Mouse (Mus musculus): Measurements from ENCODE around the gene Fam20c. TPM values are rescaled to one million over a fixed set of nuclear protein-coding genes. Genes with fewer than 3 reads are reported as not detected.

Fam20c gene
- polyA plus RNA-seq, 1 experiment = 10.8 TPM

DNA sequence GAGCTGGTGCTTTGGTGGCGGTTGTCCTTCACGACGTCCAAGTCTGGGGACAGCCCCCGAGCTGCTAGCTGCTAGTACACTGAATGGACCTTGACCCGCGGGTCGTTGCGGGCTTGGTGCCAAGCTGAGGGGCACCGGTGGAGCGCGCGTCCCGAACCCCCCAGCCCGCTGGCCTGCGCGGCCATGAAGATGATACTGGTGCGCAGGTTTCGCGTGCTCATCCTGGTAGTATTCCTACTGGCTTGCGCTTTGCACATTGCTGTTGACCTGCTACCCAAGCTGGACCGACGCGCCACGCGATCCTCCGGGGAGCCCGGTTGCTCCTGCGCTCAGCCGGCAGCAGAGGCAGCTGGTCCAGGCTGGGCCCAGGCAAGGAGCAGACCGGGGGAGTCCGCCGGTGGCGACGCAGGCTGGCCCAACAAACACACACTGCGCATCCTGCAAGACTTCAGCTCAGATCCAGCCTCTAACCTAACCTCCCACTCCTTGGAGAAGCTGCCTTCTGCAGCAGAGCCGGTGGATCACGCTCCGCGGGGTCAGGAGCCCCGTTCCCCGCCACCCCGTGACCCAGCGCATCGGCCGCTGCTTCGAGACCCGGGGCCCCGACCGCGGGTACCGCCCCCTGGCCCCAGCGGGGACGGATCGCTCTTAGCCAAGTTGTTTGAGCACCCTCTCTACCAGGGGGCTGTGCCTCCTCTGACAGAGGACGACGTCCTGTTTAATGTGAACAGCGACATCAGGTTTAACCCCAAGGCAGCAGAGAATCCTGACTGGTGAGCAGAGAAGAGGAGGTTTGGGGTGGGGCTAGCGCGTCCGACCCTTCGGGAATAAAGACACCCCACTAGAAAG lies 1.4 kb downstream of the Fam20c start:
- Histone ChIP-seq H3K4me3 (ENCODE audit: insufficient read depth, low read length) (peak overlapping the region; percentile 77), H3K4me1 (ENCODE audit: control insufficient read depth, insufficient read depth, low read length) (peaks cover 8% of the 10 kb centered on the region), H3K27ac (ENCODE audit: insufficient read depth, low read length) (no peak overlapping the region)
- TF ChIP-seq POLR2A (IDR thresholded peaks at IDR 0.05; ENCODE audit: low read depth, low read length) = no peak

GRCm38 (mm10) chr5:138756311-138757085 lies 2.2 kb downstream of the Fam20c start:
- Histone ChIP-seq H3K27ac (ENCODE audit: insufficient read depth, low read length) (no peak overlapping the region), H3K4me1 (ENCODE audit: control insufficient read depth, insufficient read depth, low read length) (peaks cover 8% of the 10 kb centered on the region), H3K4me3 (ENCODE audit: insufficient read depth, low read length) (peak overlapping the region; percentile 77)
- TF ChIP-seq CTCF (IDR thresholded peaks at IDR 0.05; ENCODE audit: borderline replicate concordance, insufficient read depth, low read length) (no peak), POLR2A (IDR thresholded peaks at IDR 0.05; ENCODE audit: low read depth, low read length) (no peak; the same call in 1 of the 2 replicates)

DNA sequence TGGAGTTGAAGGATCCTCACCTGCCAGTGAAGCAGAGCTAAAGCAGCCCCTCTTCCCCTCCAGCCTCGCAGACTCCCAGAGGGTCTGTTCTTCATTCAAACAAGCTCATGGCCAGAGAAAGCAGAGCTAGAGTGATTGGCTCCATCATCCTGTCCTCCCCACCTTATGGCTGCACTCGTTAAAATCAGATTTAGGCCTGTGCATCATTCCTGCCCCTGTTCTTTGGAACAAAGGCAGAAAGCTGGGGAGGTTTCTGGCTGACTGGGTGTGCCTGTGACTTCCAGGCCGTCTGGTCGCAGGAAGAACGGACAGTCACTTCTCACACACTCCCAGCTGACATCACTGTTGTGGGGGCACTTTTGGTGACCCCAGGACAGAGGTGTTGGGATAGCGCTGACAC lies 2.8 kb downstream of the Fam20c start:
- no peak overlapping the region for H3K27ac ChIP-seq (ENCODE audit: insufficient read depth, low read length)
- H3K4me1 ChIP-seq (ENCODE audit: control insufficient read depth, insufficient read depth, low read length) = peaks cover 8% of the 10 kb centered on the region
- TF ChIP-seq CTCF (IDR thresholded peaks at IDR 0.05; ENCODE audit: borderline replicate concordance, insufficient read depth, low read length) = no peak
- no peak for TF ChIP-seq POLR2A (IDR thresholded peaks at IDR 0.05; ENCODE audit: low read depth, low read length)
- no peak overlapping the region for H3K4me3 ChIP-seq (ENCODE audit: insufficient read depth, low read length)

DNA sequence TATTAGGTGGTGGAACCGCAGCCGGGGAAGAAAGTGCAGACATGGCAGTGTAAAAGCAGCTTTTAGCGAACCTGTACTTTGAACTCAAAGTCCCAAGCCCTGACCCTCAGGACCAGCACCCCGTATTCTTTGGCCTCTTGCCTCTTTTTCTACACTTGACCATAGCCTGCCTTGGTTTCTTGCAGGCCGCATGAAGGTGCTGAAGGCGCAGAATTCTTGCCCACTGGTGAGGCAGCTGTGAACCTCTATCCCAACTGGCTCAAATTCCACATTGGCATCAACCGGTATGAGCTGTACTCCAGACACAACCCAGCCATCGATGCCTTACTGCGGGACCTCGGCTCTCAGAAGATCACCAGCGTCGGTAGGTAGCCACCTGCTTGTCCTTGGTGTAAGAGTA lies 3.3 kb downstream of the Fam20c start:
- Histone ChIP-seq H3K4me3 (ENCODE audit: insufficient read depth, low read length) (no peak overlapping the region), H3K4me1 (ENCODE audit: control insufficient read depth, insufficient read depth, low read length) (peaks cover 8% of the 10 kb centered on the region), H3K27ac (ENCODE audit: insufficient read depth, low read length) (no peak overlapping the region)
- TF ChIP-seq CTCF (IDR thresholded peaks at IDR 0.05; ENCODE audit: borderline replicate concordance, insufficient read depth, low read length) (no peak), POLR2A (IDR thresholded peaks at IDR 0.05; ENCODE audit: low read depth, low read length) (no peak)

GRCm38 (mm10) chr5:138758533-138758932 lies 4.2 kb downstream of the Fam20c start:
- no peak overlapping the region for H3K27ac ChIP-seq (ENCODE audit: insufficient read depth, low read length)
- TF ChIP-seq CTCF (IDR thresholded peaks at IDR 0.05; ENCODE audit: borderline replicate concordance, insufficient read depth, low read length) (no peak), POLR2A (IDR thresholded peaks at IDR 0.05; ENCODE audit: low read depth, low read length) (no peak)
- no peak overlapping the region for H3K4me3 ChIP-seq (ENCODE audit: insufficient read depth, low read length)
- H3K4me1 ChIP-seq (ENCODE audit: control insufficient read depth, insufficient read depth, low read length) = peaks cover 7% of the 10 kb centered on the region

DNA sequence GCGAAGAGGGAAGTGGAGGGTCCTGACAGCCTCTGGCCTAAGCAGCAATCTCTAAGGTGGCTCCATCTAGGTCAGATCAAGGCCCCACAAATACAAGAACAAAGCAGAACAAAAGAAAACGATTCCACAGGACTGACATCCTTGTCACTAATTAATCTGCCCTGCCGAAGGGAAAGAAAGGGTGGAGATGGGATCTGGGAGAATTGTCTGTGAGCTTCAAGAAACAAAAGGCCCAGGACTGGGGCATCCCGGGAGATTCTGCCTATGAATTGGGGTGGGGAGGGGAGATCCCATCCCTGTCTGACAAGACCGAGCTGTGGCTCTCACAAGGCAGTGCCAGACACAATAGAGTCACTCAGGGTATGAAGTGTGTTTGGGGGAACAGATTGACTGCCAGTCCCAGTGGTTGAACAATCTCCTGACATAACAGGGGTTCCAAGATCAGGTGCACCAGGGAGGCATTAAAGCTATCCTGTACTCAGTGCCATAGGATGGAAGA lies 7.6 kb downstream of the Fam20c start:
- no peak overlapping the region for H3K4me3 ChIP-seq (ENCODE audit: insufficient read depth, low read length)
- TF ChIP-seq POLR2A (IDR thresholded peaks at IDR 0.05; ENCODE audit: low read depth, low read length) = no peak
- 0 out of 2 replicates have a peak, but pooled peaks cover 2% of the 10 kb centered on the region for H3K4me1 ChIP-seq (ENCODE audit: control insufficient read depth, insufficient read depth, low read length)
- H3K27ac ChIP-seq (ENCODE audit: insufficient read depth, low read length) = no peak overlapping the region

GRCm38 (mm10) chr5:138762361-138762760 lies 8.0 kb downstream of the Fam20c start:
- H3K27ac ChIP-seq (ENCODE audit: insufficient read depth, low read length) = no peak overlapping the region
- H3K4me3 ChIP-seq (ENCODE audit: insufficient read depth, low read length) = no peak overlapping the region
- no peaks in the 10 kb centered on the region for H3K4me1 ChIP-seq (ENCODE audit: control insufficient read depth, insufficient read depth, low read length)
- no peak for TF ChIP-seq POLR2A (IDR thresholded peaks at IDR 0.05; ENCODE audit: low read depth, low read length)
- TF ChIP-seq CTCF (IDR thresholded peaks at IDR 0.05; ENCODE audit: borderline replicate concordance, insufficient read depth, low read length) = no peak

DNA sequence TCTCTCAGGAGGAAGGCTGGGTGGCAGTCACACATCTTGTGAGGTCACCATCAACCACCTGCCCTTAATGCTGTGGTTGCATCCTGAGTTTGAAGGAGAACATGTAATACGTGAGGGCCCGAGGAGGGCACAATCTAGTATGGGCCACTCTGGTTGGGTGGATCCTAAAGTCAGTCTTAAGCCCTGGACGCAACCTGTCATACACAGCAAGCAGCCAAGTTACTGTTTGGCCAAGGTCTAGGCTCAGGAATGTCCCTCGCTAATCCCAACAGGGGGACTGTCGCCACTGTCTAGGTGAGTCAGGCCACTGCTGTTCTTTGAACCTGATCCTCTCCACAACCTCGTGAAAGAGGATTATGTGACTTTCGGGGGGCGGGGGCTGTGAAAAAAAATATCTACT lies 10.3 kb downstream of the Fam20c start:
- Histone ChIP-seq H3K27ac (ENCODE audit: insufficient read depth, low read length) (no peak overlapping the region), H3K4me1 (ENCODE audit: control insufficient read depth, insufficient read depth, low read length) (no peaks in the 10 kb centered on the region), H3K4me3 (ENCODE audit: insufficient read depth, low read length) (no peak overlapping the region)
- TF ChIP-seq POLR2A (IDR thresholded peaks at IDR 0.05; ENCODE audit: low read depth, low read length) (no peak), CTCF (IDR thresholded peaks at IDR 0.05; ENCODE audit: borderline replicate concordance, insufficient read depth, low read length) (no peak)

GRCm38 (mm10) chr5:138767650-138768049 lies 13.3 kb downstream of the Fam20c start:
- H3K27ac ChIP-seq (ENCODE audit: insufficient read depth, low read length) = no peak overlapping the region
- no peaks in the 10 kb centered on the region for H3K4me1 ChIP-seq (ENCODE audit: control insufficient read depth, insufficient read depth, low read length)
- H3K4me3 ChIP-seq (ENCODE audit: insufficient read depth, low read length) = no peak overlapping the region
- TF ChIP-seq POLR2A (IDR thresholded peaks at IDR 0.05; ENCODE audit: low read depth, low read length) = no peak
- TF ChIP-seq CTCF (IDR thresholded peaks at IDR 0.05; ENCODE audit: borderline replicate concordance, insufficient read depth, low read length) = no peak

DNA sequence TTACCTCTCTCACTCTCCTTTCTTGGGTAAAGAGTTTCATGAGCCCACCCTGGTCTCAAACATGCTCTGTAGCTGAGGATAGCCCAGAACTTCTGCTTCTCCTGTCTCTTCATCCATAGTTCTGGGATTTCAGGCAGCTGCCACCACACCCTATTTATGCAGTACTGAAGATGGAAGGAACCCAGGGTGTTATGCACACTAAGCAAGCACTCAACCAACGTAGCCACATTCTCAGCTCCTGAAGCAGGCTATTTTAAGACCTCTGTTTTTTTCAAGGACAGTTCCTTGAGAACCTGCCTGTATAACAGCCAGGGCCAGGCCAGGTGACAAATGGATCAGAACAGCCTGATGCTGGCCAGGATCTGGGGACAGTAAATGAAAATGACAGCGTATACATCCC lies 14.4 kb downstream of the Fam20c start:
- Histone ChIP-seq H3K4me1 (ENCODE audit: control insufficient read depth, insufficient read depth, low read length) (no peaks in the 10 kb centered on the region), H3K27ac (ENCODE audit: insufficient read depth, low read length) (no peak overlapping the region), H3K4me3 (ENCODE audit: insufficient read depth, low read length) (no peak overlapping the region)
- no peak for TF ChIP-seq CTCF (IDR thresholded peaks at IDR 0.05; ENCODE audit: borderline replicate concordance, insufficient read depth, low read length)
- no peak for TF ChIP-seq POLR2A (IDR thresholded peaks at IDR 0.05; ENCODE audit: low read depth, low read length)
